Mouse (Mus musculus) T-helper 17 cell (primary cell): ENCODE measurements at regions not wholly inside any gene's neighbourhood (a gene's known extent, or its start where the extent isn't known, plus 50 kb on each side); places are given as distances from the start of the nearest gene placed in this dataset.
"Not testable (repeated sequence)": the region's sequence is repeated elsewhere in the genome, so short reads cannot be mapped to it uniquely, and the experiment has no call there.

Experiments
- in situ Hi-C, 2 experiments: fragments of 300-600 bp; cut with MboI, MseI; formaldehyde crosslinking; loops; 1 replicate in 1 of 2; 2 replicates in 1 of 2; pipeline ENCODE4 v1.15.1; 2025; ENCODE audit warnings: high pct_unique_total_duplicates in 2 of 2

- in situ Hi-C loops = loop anchor here (5.0 to 25.0 kb wide), 6 partner anchors 63 to 1148 kb away; no protein-coding TSS in a partner anchor
Measured at GRCm38 (mm10) chr8:78064161-78064560, 148.9 kb upstream of the Ttc29 start.

- in situ Hi-C loops = loop anchor here (25.0 kb wide), 4 partner anchors 396 to 1146 kb away; no protein-coding TSS in a partner anchor
Measured at GRCm38 (mm10) chr8:78065890-78066493, 147.1 kb upstream of the Ttc29 start.

- in situ Hi-C loops = loop anchor here (25.0 kb wide), 4 partner anchors 394 to 1144 kb away; no protein-coding TSS in a partner anchor
Measured at GRCm38 (mm10) chr8:78068087-78068910, 144.8 kb upstream of the Ttc29 start.

GRCm38 (mm10) chr8:78073821-78074220 lies 139.3 kb upstream of the Ttc29 start:
- in situ Hi-C loops = loop anchor here (25.0 kb wide), 4 partner anchors 388 to 1138 kb away; no protein-coding TSS in a partner anchor

GRCm38 (mm10) chr8:78077122-78077521 lies 136.0 kb upstream of the Ttc29 start:
- in situ Hi-C loops = no loop called here

GRCm38 (mm10) chr8:78081395-78081794 lies 131.7 kb upstream of the Ttc29 start:
- in situ Hi-C loops = not testable (repeated sequence)

GRCm38 (mm10) chr8:78083012-78083411 lies 130.1 kb upstream of the Ttc29 start:
- in situ Hi-C loops = no loop called here

GRCm38 (mm10) chr8:78086361-78086760 lies 126.7 kb upstream of the Ttc29 start:
- in situ Hi-C loops = no loop called here

GRCm38 (mm10) chr8:78090382-78091122 lies 122.5 kb upstream of the Ttc29 start:
- in situ Hi-C loops = loop anchor here in 1 of 2 experiments (10.0 kb wide), 1 partner anchor 1294 kb away; no protein-coding TSS in a partner anchor

- in situ Hi-C loops = loop anchor here in 1 of 2 experiments (10.0 kb wide), 1 partner anchor 1288 kb away; no protein-coding TSS in a partner anchor
Measured at GRCm38 (mm10) chr8:78096383-78096782, 116.7 kb upstream of the Ttc29 start.

- in situ Hi-C loops = loop anchor here in 1 of 2 experiments (10.0 kb wide), 1 partner anchor 1287 kb away; no protein-coding TSS in a partner anchor
Measured at GRCm38 (mm10) chr8:78098191-78098745, 114.8 kb upstream of the Ttc29 start.

GRCm38 (mm10) chr8:78099091-78099490 lies 114.0 kb upstream of the Ttc29 start:
- in situ Hi-C loops = loop anchor here in 1 of 2 experiments (10.0 kb wide), 1 partner anchor 1286 kb away; no protein-coding TSS in a partner anchor

- in situ Hi-C loops = no loop called here
Measured at GRCm38 (mm10) chr8:78107339-78107738, 105.8 kb upstream of the Ttc29 start.

- in situ Hi-C loops = no loop called here
Measured at GRCm38 (mm10) chr8:78110003-78110649, 103.0 kb upstream of the Ttc29 start.

GRCm38 (mm10) chr8:78113105-78113504 lies 100.0 kb upstream of the Ttc29 start:
- in situ Hi-C loops = no loop called here

- in situ Hi-C loops = no loop called here
Measured at GRCm38 (mm10) chr8:78114512-78114911, 98.6 kb upstream of the Ttc29 start.

GRCm38 (mm10) chr8:78117191-78117590 lies 95.9 kb upstream of the Ttc29 start:
- in situ Hi-C loops = no loop called here

- in situ Hi-C loops = no loop called here
Measured at GRCm38 (mm10) chr8:78118493-78118892, 94.6 kb upstream of the Ttc29 start.

- in situ Hi-C loops = no loop called here
Measured at GRCm38 (mm10) chr8:78119682-78120081, 93.4 kb upstream of the Ttc29 start.

- in situ Hi-C loops = no loop called here
Measured at GRCm38 (mm10) chr8:78124248-78124647, 88.8 kb upstream of the Ttc29 start.

- in situ Hi-C loops = loop anchor here in 1 of 2 experiments (5.0 kb wide), 1 partner anchor 66 kb away; no protein-coding TSS in a partner anchor
Measured at GRCm38 (mm10) chr8:78127852-78128251, 85.2 kb upstream of the Ttc29 start.
